Mouse (Mus musculus) NIH3T3 (cell line): ENCODE data around the gene Fam126b.
"Not testable (repeated sequence)": the region's sequence is repeated elsewhere in the genome, so short reads cannot be mapped to it uniquely, and the experiment has no call there.

Experiments used
- DNase-seq: peaks from one replicate; pipeline ENCODE4 v3.0.0-alpha.2; 2012; ENCODE audit warnings: low read depth

Fam126b gene

DNA sequence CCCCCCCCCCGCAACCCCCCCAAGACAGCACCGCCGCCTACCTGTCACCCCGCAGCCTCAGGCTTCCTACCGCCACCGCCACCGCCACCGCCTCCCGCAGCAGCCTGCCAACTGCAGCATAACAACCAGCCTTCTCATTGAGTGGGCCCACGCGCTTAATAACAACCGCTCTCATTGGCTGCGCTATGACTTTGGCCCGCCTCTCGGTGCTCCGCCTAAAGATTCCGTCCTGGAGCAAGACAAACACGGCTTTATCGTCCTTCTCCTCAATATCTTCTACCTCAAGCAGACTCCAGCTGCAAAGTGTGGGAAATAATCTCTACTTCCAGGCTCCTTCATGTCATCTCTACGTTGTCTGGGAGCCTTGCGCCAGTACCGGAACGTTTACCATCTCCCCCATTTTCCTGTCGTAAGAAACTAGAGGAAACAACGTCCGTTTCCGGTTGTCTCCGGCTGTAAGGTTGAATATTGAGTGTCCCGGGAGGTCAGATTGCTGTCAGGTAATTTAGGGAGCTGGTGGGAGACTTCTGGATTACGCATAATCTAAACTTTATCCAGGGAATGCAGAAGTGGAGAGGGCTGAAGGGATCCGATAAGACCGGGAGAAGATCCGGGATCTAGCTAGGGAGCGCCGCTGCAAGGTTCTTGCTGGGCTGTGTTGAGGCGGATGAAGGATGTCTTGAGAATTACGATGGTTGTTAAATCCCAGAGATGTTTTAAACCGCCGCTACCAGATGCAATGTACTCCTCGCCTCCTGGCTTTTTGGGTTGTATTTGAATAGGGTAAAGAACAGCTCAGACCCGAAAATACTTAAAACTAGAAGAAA, at the start of gene Fam126b, which contains the start of gene Ndufb3:
Gene Fam126b (minus strand): TSS at position 153 of the 827 bp plus-strand sequence.
Gene Ndufb3 (plus strand): TSS at position 214 of the 827 bp plus-strand sequence.
- DNase-seq = peak; percentile 94

DNA sequence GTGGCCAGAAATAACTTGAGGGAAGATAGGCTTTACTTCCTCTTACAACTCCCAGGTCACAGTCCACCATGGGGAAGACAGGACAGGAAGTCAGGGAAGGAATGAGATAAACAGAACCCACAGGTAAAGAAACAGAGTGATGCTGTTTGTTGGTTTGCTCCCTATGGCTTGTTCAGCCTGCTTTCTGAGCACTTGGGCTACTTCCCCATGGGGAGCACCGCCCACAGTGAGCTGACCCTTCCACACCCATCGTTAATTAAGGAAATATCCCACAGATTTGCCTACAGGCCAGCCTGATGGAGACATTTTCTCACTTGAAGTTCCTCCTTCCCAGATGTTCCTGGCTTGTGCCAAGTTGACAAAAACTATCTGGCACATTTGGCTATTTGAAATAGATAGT, 42.7 kb upstream of the Fam126b start:
- DNase-seq = not testable (repeated sequence)

DNA sequence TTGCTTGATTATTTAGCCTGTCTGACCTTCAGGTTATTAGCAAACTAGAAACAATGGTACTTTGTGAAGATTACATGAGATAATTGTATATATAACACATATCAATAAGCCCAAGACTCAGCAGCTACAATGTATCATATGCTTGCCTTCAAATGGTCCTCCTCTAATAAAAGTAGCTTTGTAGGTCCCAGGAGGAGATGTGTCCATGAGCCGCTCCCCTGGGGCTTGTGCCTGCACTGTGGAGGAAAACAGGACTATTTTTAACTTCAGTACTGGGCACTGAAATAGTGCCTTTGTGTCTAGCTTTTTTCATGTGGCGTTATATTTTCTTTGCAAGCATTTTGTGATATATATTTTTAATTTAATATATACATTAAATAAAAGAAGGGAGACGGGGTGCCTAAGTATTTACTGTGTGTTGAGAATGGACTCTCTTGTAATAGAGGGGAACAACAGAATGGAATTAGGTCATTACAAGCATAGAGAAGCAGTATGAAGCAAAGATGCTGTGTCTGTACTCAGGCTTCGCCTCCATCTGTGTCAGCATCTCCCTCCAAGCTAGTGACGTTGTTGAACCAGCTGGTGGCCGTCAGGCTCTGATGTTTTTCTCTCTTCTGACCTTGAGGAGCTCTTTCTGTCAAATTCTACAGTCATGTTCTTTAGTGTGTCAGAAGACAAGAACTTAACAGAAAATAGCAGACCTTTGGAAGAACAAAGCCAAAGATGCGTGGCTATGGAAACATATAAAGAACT, 36.0 kb upstream of the Fam126b start:
- DNase-seq = no peak

DNA sequence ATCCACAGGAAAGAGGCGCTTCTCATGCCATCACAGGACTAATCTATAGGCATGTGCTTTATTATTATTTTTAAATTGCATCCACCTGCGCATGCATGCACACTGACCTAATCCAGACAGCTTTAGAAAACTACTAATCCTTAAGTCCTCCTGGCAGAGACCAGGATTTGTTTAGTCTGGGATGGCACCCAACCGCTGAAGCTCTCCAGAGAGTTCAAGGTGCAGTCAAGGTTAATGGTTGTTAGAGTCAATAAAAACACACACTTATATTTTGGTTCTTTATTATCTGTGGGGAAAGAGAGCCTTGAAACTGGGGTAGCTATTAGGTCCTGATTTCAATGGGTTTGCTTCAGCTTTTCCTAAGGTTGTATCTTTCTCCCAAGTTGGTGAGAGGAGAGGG, 35.1 kb upstream of the Fam126b start:
- DNase-seq = no peak

DNA sequence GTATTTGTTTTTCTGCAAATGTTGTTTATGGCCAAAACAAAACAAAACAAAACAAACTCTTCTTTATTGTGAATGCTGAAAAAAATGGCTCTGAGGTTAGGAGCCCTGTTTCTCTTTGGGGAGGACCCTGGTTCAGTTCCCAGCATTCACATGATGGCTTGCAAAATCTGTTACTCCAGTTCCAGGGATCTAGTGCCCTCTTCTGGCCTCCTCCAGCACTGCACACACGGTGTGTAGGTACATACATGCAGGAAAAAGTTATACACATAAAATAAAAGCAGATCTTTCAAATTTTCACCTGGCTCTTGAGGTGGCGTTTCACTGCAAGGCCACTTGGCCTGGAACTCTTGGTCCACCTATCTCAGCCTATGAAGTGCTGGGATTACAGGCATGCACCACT, 32.6 kb upstream of the Fam126b start:
- peak; percentile 24 for DNase-seq

DNA sequence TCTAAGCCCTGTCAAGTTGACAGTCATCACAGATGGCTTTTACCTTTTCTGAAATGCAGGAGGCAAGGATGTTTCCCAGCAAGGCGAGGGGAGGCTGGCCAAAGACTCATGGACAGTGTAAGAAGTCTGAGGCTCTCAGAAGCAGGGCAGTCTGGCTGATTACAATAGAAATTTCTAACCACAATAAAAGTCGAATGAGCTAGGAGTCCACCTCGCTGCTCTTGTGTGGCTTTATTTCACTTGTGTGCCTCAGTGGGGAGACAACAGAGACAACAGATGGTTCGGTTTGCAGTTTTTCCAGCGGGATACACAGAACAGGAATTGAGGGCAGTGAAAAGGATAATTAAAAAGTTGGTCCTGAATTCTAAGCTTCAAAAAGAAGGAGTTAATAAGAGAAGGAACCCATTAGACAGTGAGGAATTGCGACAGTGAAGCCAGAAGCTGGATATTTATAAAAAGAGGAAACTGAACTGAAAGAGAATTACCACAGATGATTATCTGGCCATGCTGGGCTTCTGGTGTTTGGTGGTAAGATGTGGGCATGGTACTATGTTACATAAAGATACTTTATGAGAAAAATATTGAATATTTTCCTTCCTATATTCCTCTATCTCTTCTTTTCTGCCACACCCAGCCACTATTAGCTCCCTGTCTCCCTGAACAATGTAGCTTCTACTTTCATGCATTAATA, 32.0 kb upstream of the Fam126b start:
- no peak for DNase-seq

DNA sequence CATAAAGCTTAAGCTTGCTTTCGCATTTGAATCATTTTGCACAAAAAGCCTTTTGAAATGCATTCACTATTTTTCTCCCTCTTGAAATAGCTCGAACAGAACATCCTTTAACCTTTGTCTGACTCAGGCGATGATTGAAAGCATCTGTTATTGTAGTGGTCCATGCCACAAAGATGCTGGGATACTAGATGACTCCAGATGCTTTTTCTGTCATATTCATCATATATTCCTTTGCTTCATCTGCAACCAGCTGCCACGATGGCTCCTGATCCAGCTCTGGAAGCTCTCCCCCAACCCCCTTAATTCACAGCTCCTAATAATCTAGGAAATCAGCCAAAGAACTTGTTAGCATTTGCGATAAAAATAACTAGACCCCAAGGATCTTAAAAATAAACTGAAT, 31.0 kb upstream of the Fam126b start:
- DNase-seq = peak; percentile 62

DNA sequence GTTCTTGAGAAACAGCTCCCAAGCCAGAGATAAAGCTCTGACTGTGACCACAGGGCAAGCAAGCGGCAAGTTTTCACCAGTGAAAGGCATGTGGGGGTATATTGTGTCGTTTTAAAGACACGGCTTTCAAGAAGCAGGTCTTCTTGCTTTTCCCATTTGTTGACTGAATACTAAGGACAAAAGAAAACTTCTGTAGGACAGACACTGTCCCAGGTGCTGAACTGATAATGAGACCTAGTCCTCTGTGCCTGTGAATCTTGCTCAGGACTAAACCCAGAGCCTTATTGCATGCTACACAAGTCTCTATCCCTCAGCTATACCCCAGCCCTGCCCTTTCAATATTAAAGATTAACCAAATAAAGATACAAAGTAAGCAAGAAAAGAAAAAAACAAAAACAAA, 30.1 kb upstream of the Fam126b start:
- peak; percentile 78 for DNase-seq

DNA sequence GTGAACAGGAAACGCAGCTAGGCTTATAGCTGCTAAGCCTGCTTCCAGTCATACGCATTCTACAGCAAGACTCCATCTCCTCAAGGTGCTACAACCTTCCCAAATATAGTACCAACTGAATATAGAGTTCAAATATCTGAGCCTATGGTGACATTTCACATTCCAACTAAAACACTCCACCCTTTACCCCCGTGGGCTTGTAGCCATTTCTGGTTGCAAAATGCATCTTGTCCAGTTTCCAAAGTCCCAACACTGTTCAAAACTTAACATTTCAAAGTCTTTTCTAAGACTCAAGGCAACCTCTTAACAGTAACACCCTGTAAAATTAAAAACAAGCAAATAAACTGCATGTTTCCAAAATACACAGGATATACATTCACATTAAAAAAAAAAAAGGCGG, 29.0 kb upstream of the Fam126b start:
- peak; percentile 45 for DNase-seq

DNA sequence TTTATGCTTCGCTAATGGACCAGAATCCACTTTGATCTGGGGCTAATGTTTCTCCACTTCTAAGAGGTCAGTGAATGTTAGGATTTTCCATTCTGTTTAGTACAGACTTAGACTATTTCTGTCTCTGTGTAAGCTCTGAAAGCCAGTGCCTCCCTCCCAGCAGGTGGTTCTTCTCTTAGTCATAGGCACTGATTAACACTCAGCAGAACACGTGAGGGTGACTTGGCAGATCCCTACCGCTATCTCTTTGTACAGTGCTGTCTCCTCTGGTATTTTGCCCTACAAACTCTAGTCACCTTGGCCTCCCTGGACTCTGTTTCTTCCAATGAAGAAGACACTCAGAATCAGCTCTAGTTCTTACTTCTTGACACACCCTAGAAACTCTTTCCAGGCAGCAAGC, 28.3 kb upstream of the Fam126b start:
- peak; percentile 69 for DNase-seq

DNA sequence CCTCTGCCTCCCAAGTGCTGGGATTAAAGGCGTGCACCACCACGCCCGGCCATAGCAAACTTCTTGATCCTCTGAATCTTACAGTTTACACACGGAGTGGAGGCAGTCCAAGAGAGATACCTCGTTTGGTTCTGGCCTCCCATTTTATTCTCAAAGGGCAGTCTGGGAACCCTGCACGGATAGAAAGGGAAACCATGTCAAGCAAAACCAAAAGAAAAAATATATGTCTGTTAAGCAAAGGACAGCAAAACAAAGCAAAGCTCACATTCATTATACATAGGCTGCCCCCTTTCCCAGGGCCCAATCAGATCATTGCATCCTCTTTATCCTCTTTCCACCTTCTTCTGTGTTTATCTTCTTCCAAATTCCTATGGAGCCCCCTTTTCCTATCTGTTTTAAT, 27.7 kb upstream of the Fam126b start:
- peak; percentile 39 for DNase-seq

DNA sequence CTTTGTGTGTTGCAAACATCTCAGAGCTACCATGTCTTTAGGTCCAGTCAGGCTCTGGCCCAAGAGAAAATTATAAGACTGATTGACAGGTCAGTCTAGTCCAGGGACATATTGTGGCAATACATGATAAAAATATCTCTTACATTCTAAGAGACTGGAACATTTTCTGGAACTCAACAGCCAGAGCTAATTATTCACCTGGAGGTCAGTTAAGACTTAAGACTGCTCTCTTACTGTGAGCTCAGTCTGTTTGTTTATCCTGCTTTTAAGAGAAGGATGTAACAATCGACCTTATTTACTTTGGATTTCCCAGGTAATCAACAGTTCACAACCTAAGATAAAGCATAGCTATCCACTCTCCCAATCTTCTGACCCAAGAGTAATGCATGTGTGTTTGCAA, 24.5 kb upstream of the Fam126b start:
- no peak for DNase-seq

DNA sequence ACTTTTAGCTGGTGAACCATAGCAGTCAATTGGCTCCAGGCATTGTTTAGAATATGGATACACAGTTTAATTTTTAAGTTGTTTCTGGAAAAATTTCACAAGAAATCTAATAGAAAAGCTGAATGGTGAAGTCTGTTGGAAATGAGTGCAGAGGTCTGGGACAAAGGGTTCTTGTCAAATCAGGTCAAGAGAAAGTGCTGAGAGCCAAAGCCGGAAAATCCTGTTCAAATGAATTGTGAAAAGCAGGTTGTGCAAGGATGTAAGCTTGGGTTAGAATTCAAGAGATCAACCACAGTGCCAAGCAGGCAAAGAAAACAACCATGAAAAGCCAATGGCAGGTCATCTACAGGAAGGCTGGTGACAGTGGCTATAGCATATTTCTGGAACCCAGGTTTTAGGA, 24.0 kb upstream of the Fam126b start:
- no peak for DNase-seq

DNA sequence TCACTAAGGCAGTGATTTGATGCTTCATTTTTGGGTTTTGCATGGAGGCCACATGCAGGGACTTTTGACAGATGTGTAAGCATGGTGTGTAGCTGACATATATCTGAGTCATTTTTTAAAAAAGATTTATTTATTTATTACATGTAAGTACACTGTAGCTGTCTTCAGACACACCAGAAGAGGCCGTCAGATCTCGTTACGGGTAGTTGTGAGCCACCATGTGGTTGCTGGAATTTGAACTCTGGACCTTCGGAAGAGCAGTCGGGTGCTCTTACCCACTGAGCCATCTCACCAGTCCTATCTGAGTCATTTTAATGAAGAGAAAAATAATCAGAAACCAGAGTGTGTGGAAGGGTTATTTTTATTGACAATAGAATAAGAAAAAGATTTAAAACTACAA, 23.5 kb upstream of the Fam126b start:
- peak; percentile 20 for DNase-seq

DNA sequence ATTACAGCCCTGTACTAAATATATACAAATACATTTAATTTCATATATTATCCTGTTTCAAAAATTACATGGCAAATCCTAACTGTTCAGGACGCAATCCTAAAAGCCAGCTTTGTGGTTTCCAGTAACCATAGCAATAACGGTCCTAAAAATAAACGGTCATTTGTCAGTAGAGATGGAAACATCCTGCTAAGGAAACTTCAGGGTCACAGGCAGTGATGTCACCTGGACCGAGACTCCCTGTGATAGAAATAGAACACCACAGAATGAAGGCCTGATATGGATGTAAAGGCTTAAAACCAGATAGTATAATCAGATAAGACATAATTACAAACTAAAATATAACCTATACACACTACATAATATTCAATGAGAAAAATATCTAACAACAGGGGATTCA, 17.6 kb upstream of the Fam126b start:
- no peak for DNase-seq

DNA sequence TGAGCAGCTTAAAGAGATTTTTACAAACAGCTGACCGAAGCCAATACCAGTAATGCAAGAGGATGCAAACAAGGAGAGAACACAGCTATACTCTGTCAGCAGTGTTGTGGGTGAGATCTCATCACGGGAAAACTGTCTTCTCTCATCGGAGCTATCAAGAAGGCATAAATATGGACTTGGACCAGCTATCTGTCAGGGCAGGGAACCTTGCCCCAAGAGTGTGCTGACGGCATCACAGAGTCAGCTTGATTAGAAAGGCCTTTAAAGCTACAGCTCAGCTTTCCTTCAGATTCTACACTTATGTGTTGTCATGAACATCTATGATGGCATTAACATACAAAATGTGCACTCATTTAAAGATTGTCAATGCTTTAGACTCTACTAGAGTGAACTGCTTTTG, 16.6 kb upstream of the Fam126b start:
- no peak for DNase-seq

DNA sequence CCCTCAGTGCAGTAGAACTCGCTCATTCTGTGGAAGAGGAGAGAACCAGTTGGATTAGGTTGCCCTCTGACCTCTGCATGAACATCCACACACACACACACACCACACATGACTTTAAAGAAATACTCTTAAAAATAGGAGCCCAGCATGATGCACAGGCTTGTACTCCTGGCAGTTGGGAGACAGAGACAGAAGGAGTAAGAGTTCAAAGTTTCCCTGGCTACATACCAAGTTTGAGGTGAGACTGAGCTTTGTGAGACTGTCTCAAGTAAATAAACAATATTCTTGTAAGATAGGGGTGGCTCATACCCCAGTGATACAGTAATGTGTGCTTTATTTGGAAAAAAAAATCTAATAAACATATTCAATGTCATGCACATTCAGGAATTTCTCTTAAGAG, 1.4 kb upstream of the Fam126b start:
- DNase-seq = no peak

DNA sequence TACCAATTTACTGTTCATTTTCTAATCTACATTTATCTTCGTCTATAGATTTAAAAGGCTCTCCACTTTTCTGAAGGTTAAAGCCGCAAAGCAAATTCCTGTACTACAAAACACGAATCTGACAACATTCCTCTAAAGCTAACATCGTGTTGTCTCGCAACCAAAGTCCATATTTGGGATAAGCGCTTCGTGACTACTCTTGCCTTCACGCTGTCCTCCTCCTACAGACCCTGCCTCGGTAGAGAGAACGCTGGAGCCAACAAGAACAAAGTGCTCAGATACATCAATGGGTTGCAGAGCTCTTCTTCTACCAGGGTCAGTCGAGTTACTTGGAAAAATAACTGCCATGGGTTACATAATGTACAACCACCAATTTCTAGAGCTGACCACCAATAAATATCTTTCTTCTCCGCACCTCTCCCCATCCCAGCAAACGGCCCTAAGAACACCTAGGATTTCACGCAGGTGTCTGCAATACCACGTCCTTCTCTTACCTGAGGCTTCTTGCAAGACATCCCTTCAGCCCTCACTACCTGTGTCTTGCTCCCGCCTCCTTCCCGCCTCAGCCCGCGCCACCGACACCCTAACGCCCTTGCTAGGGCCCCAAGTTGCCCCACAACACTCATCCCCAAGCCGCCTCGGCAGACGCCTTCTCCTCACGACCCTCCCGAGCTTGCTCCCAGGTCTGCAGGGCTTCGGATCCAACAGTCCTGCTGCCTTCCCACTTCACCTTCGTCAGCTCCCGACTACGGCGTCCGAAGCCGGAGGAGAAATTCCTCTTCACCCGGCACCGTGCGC, 551 bp downstream of the Fam126b start:
- DNase-seq = peak; percentile 56

DNA sequence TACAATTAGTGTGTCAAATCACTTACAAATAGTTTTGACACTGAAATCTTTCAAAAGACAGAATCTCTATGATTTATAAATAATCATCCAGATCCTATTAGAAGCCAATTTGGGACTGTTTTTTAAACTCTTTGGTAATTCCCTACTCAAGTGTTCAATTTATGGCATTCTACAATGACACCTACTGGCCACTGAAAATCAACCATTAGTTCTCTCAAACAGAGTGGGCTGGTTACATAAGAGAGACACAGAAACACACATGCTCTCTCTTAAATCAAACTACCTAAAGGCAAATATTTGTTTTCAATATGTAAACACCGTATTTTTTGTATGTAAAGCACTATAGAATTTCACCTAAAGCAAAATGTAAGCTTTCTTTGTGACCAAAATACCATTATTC, 1.9 kb downstream of the Fam126b start:
- DNase-seq = peak; percentile 60

DNA sequence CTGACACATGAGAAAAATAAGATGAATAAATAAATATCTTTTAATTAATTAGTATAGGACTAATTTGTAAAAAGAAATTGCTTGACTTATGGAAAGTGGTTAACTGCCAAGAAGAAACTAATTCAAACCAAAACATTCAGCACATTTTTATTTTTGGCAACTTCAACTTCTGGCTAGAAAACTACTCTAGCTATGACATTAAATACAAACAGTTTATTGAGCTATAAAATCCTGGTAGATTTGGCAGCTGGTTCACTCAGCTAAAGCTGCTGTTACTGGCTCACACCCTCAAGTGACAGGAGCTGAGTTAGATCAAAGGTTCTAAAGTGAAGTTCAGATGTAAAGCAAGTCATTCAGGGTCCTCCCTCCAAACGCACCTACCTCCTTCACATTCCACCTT, 3.5 kb downstream of the Fam126b start:
- no peak for DNase-seq

DNA sequence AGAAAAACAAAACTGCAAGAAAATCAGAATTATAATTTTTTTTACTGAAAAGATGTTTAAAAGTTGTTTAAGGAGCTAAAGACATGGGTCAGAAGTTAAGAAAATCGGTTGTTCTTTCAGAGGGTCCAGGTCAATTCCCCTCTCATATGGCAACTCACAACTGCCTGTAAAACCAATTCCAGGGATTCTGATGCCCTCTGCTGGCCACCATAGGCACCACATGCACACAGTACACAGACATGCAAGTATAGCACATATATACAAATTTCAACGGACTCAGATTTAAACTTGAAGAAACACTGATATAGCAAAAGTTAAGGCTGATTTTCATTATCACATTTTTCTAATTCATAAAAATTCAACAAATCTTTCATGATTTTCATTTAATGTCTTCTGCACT, 6.9 kb downstream of the Fam126b start:
- peak; percentile 47 for DNase-seq

DNA sequence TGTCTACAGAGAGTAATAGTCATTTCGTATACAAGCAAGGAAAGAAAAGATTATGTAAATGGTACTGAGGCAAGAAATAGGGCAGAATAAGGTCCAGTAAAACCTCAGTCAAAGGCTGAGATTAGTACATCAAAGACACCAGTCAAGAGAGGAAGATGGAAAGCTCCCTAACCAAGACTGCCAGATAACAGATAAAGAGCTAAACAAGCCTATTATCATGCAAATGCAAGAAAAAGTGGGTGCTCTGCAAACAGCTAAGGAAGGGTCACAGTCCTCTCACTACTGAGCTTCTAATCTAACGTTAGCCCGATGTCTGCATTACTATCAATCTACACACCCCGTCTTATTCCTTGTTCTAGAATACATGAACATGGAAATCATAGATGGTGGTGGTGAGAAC, 15.7 kb downstream of the Fam126b start:
- no peak for DNase-seq
